Mouse (Mus musculus): ENCODE results near the gene Cfl2. TPM values are rescaled to one million over a fixed set of nuclear protein-coding genes. Genes with fewer than 3 reads are reported as not detected.
"Not testable (repeated sequence)": the region's sequence is repeated elsewhere in the genome, so short reads cannot be mapped to it uniquely, and the experiment has no call there.

Cfl2 gene
- total RNA-seq, 2 experiments from 2014 or later = 625 to 714 TPM

GRCm38 (mm10) chr12:54834925-54835447, 27.7 kb downstream of the Cfl2 start:
- intact Hi-C loops (cut with DNase I; ENCODE audit: low total_unique reads) = no loop called here
- DNase-seq = peak; percentile 92

- intact Hi-C loops (cut with DNase I; ENCODE audit: low total_unique reads) = no loop called here
- peak; percentile 18 for DNase-seq
These were observed 28.7 kb downstream of the Cfl2 start for GRCm38 (mm10) chr12:54833856-54834399.

GRCm38 (mm10) chr12:54831927-54832326, 30.8 kb downstream of the Cfl2 start:
- intact Hi-C loops (cut with DNase I; ENCODE audit: low total_unique reads); DNase-seq: not testable (repeated sequence)

GRCm38 (mm10) chr12:54830574-54830973, 32.1 kb downstream of the Cfl2 start:
- intact Hi-C loops (cut with DNase I; ENCODE audit: low total_unique reads) = no loop called here
- DNase-seq = peak; percentile 80

- intact Hi-C loops (cut with DNase I; ENCODE audit: low total_unique reads) = loop anchor here (5.0 kb wide), 1 partner anchor 52 kb away; no protein-coding TSS in a partner anchor
- DNase-seq = no peak
These were observed 32.8 kb downstream of the Cfl2 start for GRCm38 (mm10) chr12:54829876-54830275.

- no peak for DNase-seq
- intact Hi-C loops (cut with DNase I; ENCODE audit: low total_unique reads) = loop anchor here (5.0 kb wide), 1 partner anchor 54 kb away; no protein-coding TSS in a partner anchor
These were observed 34.6 kb downstream of the Cfl2 start for GRCm38 (mm10) chr12:54828043-54828442.

GRCm38 (mm10) chr12:54825202-54825601, 37.5 kb downstream of the Cfl2 start:
- DNase-seq = no peak
- intact Hi-C loops (cut with DNase I; ENCODE audit: low total_unique reads) = loop anchor here (5.0 kb wide), 1 partner anchor 57 kb away; no protein-coding TSS in a partner anchor

- peak; percentile 23 for DNase-seq
- intact Hi-C loops (cut with DNase I; ENCODE audit: low total_unique reads) = no loop called here
These were observed 39.7 kb downstream of the Cfl2 start for GRCm38 (mm10) chr12:54822836-54823426.

- intact Hi-C loops (cut with DNase I; ENCODE audit: low total_unique reads) = no loop called here
- DNase-seq = no peak
These were observed 42.0 kb downstream of the Cfl2 start for GRCm38 (mm10) chr12:54820684-54821161.

GRCm38 (mm10) chr12:54819181-54819935, 43.3 kb downstream of the Cfl2 start:
- no peak for DNase-seq
- intact Hi-C loops (cut with DNase I; ENCODE audit: low total_unique reads) = no loop called here

- DNase-seq = no peak
- intact Hi-C loops (cut with DNase I; ENCODE audit: low total_unique reads) = no loop called here
These were observed 52.5 kb downstream of the Cfl2 start for GRCm38 (mm10) chr12:54810142-54810541.

Other genes starting within 250 kb of the Cfl2 start
- 10 to 100 TPM; 19.1 to 22.9 TPM for gene Sptssa, start 206.3 kb downstream of the Cfl2 start, total RNA-seq (2021)
- 10 to 100 TPM; 17.5 to 19.6 TPM for gene Eapp, start 167.0 kb downstream of the Cfl2 start, total RNA-seq (2021)
- gene Snx6, start 67.2 kb downstream of the Cfl2 start, total RNA-seq (2021) = 10 to 100 TPM; 20.9 to 23.5 TPM
- not detected for gene Gm20403, start 123.7 kb upstream of the Cfl2 start, total RNA-seq (2021)
- gene Baz1a, start 151.5 kb upstream of the Cfl2 start, total RNA-seq (2021) = 1 to 10 TPM; 3.6 to 4.8 TPM
- 1 to 10 TPM; 5.1 to 5.6 TPM for gene 2700097O09Rik, start 217.2 kb upstream of the Cfl2 start, total RNA-seq (2021)
- 10 to 100 TPM; 68.0 to 76.5 TPM for gene Srp54a, start 217.4 kb upstream of the Cfl2 start, total RNA-seq (2021)